Mouse (Mus musculus): ENCODE results near the gene Fgfr1op.
"Not testable (repeated sequence)": the region's sequence is repeated elsewhere in the genome, so short reads cannot be mapped to it uniquely, and the experiment has no call there.

GRCm38 (mm10) chr17:8165608-8165945 is 276 bp downstream of the Fgfr1op start:
- TF ChIP-seq POLR2A, CTCF (IDR thresholded peaks at IDR 0.05; ENCODE audit: insufficient read depth, low read depth, low read length): not testable (repeated sequence)
